Mouse (Mus musculus): ENCODE measurements at regions not wholly inside any gene's neighbourhood (a gene's known extent, or its start where the extent isn't known, plus 50 kb on each side); places are given as distances from the start of the nearest gene placed in this dataset.

DNA sequence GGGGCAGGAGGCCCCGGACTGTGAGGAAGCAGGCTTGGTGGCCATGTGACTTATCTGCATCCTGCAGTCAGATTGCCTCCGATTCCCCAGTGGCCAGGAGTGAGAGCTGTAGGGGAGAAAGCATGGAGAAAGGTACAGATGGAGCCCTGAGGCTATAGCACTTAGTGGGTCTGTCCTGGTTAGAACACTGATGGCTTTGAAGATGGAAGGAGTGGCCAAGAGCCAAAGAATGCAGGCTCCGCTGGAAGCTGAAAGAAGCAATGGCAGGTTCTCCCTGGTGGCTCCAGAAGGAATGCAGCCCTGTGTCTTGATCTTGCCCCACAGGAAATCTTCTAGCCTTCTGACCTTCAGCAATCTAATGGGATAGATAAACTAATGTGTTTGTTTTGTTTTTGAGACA, 926.3 kb downstream of the 4930447A16Rik start:
- Histone ChIP-seq H3K27me3 (no peaks in the 10 kb centered on the region), H3K27ac (no peak overlapping the region), H3K4me2 (no peak overlapping the region), H3K36me3 (no peaks in the 10 kb centered on the region), H3K4me3 (replicated peaks) (no peak overlapping the region), H3K4me1 (no peaks in the 10 kb centered on the region), H3K9me3 (replicated peaks) (no peaks in the 10 kb centered on the region), H3K9ac (no peak overlapping the region)
- WGBS: 73% methylated on average over 3 of the region's 3 CpGs
- no peak for ATAC-seq (replicated peaks; ENCODE audit: low FRiP score)

DNA sequence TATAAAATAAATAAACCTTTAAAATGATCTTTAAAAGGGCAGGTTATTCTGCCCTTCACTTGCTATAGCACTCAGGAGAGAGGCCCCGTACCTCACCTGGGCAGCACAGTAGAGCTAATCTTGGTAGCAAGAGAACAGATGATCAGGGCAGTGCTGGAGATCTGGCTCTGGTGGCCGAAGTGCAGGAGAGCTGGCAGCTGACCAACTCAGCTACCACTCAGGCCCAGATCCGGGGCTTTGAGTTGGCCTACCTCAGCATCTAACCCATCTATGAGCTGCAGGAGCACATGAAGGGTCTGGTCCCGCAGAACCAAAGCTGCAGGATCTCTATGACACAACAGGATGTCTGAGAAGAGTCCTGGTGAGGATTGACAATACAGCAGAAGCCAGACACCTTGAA, 928.0 kb downstream of the 4930447A16Rik start:
- Histone ChIP-seq H3K36me3 (no peaks in the 10 kb centered on the region), H3K4me3 (replicated peaks) (no peak overlapping the region), H3K27me3 (no peaks in the 10 kb centered on the region), H3K9ac (no peak overlapping the region), H3K4me2 (no peak overlapping the region), H3K27ac (no peak overlapping the region), H3K4me1 (no peaks in the 10 kb centered on the region), H3K9me3 (replicated peaks) (no peaks in the 10 kb centered on the region)
- WGBS: 77% methylated on average over 4 of the region's 4 CpGs
- no peak for ATAC-seq (replicated peaks; ENCODE audit: low FRiP score)

DNA sequence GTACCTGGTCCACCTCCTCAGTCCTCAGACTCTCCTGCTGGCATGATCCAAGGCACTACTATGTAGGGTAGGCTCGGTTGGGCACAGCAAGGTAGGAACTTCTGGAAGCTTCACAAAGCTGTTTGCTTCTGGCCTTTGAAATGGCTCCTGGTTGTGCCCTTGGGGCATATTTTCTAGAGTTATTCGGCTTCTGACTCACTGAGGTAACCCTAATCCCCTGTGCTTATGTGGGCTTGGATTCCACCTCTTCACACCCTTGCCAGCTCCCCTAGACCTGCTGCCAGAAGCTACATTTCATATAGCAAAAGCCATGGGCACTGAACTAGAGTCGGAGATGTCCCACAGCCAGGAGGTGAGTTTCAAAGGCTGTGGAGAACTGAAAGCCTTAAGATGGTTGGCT, 933.7 kb downstream of the 4930447A16Rik start:
- Histone ChIP-seq H3K9me3 (replicated peaks) (no peaks in the 10 kb centered on the region), H3K4me2 (no peak overlapping the region), H3K27me3 (no peaks in the 10 kb centered on the region), H3K9ac (no peak overlapping the region), H3K4me1 (no peaks in the 10 kb centered on the region), H3K36me3 (no peaks in the 10 kb centered on the region), H3K27ac (no peak overlapping the region), H3K4me3 (replicated peaks) (no peak overlapping the region)
- 89% methylated on average over 3 of the region's 3 CpGs for WGBS
- ATAC-seq (replicated peaks; ENCODE audit: low FRiP score): no peak

DNA sequence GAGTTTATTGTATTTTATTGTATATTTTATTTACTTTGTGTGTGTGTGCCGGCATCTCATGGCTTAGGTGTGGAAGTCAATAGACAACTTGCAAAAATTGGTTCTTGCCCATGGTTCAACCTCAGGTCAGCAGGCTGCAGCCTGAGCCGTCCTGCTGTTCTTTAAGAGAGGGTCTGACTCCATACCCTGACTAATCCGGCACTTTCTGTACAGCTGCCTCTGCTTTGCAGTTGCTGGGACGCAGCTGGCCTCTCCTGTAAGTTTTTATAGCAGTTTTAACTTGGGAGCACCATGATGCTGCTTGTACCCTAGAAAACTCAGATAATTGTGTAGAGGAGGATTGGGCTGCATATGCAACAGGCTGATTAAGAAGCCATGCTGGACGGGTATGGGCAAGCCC, 938.2 kb downstream of the 4930447A16Rik start:
- H3K4me2 ChIP-seq: no peak overlapping the region
- H3K9me3 ChIP-seq (replicated peaks): no peaks in the 10 kb centered on the region
- ATAC-seq (replicated peaks; ENCODE audit: low FRiP score): no peak
- no peaks in the 10 kb centered on the region for H3K27me3 ChIP-seq
- WGBS: 83% methylated on average over 5 of the region's 5 CpGs
- H3K4me3 ChIP-seq (replicated peaks): no peak overlapping the region
- H3K27ac ChIP-seq: no peak overlapping the region
- H3K4me1 ChIP-seq: no peaks in the 10 kb centered on the region
- no peaks in the 10 kb centered on the region for H3K36me3 ChIP-seq
- H3K9ac ChIP-seq: no peak overlapping the region

DNA sequence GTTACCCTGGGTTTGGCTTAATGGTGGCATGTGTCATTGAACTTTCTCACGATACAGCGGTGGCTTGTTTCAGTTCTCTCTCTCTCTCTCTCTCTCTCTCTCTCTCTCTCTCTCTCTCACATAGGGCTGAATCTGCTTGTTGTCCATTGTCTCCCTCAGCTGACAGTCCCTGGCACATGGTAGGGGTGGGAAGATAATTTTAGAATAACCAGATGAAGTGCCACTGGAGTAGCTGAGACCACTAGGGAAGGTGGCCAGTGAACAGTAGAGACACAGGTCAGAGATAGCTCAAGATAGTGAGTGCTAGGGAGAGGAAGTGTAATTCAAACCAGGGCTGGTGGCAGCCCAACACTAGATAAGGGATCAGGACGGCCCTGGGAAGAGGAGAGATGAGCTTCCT, 938.7 kb downstream of the 4930447A16Rik start:
- no peak overlapping the region for H3K27ac ChIP-seq
- H3K27me3 ChIP-seq: no peaks in the 10 kb centered on the region
- 81% methylated on average over 3 of the region's 3 CpGs for WGBS
- no peaks in the 10 kb centered on the region for H3K4me1 ChIP-seq
- no peaks in the 10 kb centered on the region for H3K36me3 ChIP-seq
- H3K4me2 ChIP-seq: no peak overlapping the region
- no peak overlapping the region for H3K9ac ChIP-seq
- H3K9me3 ChIP-seq (replicated peaks): no peaks in the 10 kb centered on the region
- H3K4me3 ChIP-seq (replicated peaks): no peak overlapping the region
- no peak for ATAC-seq (replicated peaks; ENCODE audit: low FRiP score)

DNA sequence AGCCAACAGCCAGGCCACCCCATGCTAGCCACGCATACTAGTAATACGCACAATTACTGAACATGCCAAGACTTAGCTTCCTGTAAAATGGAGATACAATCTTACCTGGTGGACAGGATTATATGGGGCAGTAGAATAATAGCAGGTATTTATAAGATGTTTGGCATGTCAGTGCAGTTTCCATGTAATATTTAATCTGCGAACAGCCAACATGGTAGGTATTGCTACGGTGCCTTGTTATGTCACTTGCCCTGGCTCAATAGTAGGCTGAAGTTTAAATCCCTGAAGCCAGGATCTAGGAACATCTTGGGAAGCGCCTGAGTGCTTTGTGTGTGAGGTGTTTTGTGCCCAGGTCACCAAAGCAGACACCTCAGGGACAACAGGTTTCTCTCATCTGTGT, 942.3 kb downstream of the 4930447A16Rik start:
- H3K4me3 ChIP-seq (replicated peaks): no peak overlapping the region
- no peaks in the 10 kb centered on the region for H3K36me3 ChIP-seq
- no peak overlapping the region for H3K4me2 ChIP-seq
- H3K27ac ChIP-seq: no peak overlapping the region
- 91% methylated on average over 5 of the region's 5 CpGs for WGBS
- no peaks in the 10 kb centered on the region for H3K4me1 ChIP-seq
- H3K9ac ChIP-seq: no peak overlapping the region
- H3K27me3 ChIP-seq: no peaks in the 10 kb centered on the region
- H3K9me3 ChIP-seq (replicated peaks): no peaks in the 10 kb centered on the region
- ATAC-seq (replicated peaks; ENCODE audit: low FRiP score): no peak

DNA sequence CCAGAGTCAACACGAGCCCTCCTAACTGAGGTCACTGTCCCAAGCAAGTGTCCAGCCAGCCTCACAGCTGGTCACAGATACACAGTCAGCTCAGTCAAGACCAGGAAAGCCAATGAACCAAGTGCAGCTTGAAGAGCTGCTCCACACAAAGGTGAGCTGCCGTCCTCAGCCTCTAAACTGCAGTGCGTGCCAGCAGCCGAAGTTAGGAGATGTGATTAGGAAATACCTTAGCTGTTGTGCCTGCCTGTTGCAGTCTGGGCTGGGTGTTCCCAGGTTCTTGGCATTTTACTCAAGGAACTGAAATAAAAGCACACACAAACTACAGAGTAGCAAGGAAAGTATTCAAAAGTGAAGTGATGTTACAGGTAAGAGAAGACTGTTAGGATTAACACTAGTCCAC, 942.9 kb downstream of the 4930447A16Rik start:
- ATAC-seq (replicated peaks; ENCODE audit: low FRiP score): no peak
- Histone ChIP-seq H3K36me3 (no peaks in the 10 kb centered on the region), H3K27ac (no peak overlapping the region), H3K4me3 (replicated peaks) (no peak overlapping the region), H3K4me2 (no peak overlapping the region), H3K4me1 (peaks cover under 1% of the 10 kb centered on the region; the same call in 1 of the 2 replicates), H3K9me3 (replicated peaks) (no peaks in the 10 kb centered on the region), H3K9ac (no peak overlapping the region), H3K27me3 (no peaks in the 10 kb centered on the region)
- 83% methylated on average over 4 of the region's 4 CpGs for WGBS

DNA sequence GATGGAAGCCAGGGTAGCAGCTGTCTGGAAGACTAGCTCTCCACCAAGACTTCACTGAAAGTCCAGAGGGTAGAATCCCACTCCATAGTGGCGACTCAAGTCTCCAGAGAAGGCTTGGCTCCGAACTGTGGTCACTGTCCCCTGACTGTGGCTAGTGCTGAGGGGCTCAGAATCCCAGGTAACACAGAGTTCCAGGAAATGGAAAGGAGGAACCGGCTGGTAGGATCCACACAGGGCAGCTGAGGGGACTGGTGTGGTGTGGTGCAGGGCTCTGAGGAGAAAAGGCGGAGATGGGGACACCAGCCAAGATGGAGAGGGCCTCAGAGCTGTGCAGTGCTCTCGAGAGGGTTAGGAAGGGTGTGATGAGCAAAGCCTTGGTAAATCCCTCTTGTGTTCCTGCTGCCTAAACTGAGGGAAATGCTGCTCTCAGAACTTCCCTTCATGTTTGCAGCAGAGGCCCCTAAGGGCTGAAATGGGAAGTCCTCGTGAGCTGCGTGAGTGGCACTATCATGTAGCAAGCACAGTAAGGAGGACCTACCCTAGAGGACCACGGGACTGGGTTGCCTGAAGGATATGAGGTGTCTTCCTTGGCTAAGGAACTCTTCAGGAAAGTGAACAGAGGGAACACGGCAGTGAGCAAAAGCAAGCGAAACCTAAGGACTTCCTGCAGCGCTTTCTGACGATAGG, 946.2 kb downstream of the 4930447A16Rik start:
- no peaks in the 10 kb centered on the region for H3K9me3 ChIP-seq (replicated peaks)
- no peak overlapping the region for H3K9ac ChIP-seq
- peaks cover 18% of the 10 kb centered on the region for H3K4me1 ChIP-seq
- H3K27me3 ChIP-seq: no peaks in the 10 kb centered on the region
- no peaks in the 10 kb centered on the region for H3K36me3 ChIP-seq
- no peak overlapping the region for H3K4me3 ChIP-seq (replicated peaks)
- WGBS: 85% methylated on average over 12 of the region's 12 CpGs
- H3K4me2 ChIP-seq: no peak overlapping the region
- no peak for ATAC-seq (replicated peaks; ENCODE audit: low FRiP score)
- no peak overlapping the region for H3K27ac ChIP-seq

DNA sequence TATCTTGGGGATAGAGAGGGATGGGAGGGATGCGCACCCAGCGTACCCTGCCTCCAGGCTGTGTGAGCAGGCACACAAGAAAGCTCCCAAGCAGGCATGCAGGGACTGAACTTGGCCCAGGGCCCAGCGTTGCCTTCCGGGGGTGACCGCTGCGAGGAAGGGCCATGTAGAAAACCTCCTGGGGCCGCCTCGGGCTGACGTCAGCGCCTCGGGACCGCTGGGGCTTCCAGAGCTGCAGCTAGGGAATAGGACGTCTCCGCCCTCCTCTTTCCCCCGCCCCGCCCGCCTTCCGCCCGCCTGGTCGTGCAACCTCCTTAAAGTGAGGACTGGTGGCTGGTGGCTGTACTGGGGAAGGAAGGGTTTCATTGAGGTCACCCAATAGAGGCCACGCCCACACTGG, 948.4 kb downstream of the 4930447A16Rik start:
- H3K9ac ChIP-seq: peak overlapping the region; percentile 31; the same call in 1 of the 2 replicates
- H3K36me3 ChIP-seq: no peaks in the 10 kb centered on the region
- H3K4me2 ChIP-seq: peak overlapping the region; percentile 60
- no peaks in the 10 kb centered on the region for H3K27me3 ChIP-seq
- H3K4me1 ChIP-seq: peaks cover 18% of the 10 kb centered on the region
- no peaks in the 10 kb centered on the region for H3K9me3 ChIP-seq (replicated peaks)
- 3% methylated on average over 21 of the region's 21 CpGs for WGBS
- H3K4me3 ChIP-seq (replicated peaks): peak overlapping the region; percentile 29
- peak; percentile 92 for ATAC-seq (replicated peaks; ENCODE audit: low FRiP score)
- H3K27ac ChIP-seq: peak overlapping the region; percentile 52

DNA sequence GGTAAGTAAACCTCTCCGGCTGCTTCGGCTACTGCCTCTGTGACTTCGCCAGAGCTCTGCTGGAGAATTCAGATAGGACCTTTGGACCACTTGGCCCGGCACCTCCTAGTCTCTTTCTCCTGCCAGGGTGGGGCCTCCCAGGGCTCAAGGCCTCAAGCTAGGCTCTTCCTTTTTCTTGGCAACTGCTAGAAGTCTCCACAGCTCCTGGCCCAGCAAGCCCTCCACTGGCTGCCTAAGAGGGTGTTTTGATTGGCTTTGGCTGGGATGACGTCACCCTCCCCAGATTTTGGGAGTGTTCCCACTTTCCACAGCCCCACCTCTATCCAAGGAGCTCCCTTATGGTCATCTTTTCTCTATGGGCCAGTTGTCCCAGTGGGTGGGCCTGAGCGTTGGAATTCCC, 949.4 kb downstream of the 4930447A16Rik start:
- ATAC-seq (replicated peaks; ENCODE audit: low FRiP score): no peak
- H3K4me1 ChIP-seq: peaks cover 18% of the 10 kb centered on the region
- 74% methylated on average over 6 of the region's 6 CpGs for WGBS
- H3K9me3 ChIP-seq (replicated peaks): no peaks in the 10 kb centered on the region
- H3K4me3 ChIP-seq (replicated peaks): no peak overlapping the region
- H3K27me3 ChIP-seq: no peaks in the 10 kb centered on the region
- no peak overlapping the region for H3K9ac ChIP-seq
- H3K36me3 ChIP-seq: no peaks in the 10 kb centered on the region
- peak overlapping the region; percentile 39; the same call in 1 of the 2 replicates for H3K27ac ChIP-seq
- H3K4me2 ChIP-seq: no peak overlapping the region

DNA sequence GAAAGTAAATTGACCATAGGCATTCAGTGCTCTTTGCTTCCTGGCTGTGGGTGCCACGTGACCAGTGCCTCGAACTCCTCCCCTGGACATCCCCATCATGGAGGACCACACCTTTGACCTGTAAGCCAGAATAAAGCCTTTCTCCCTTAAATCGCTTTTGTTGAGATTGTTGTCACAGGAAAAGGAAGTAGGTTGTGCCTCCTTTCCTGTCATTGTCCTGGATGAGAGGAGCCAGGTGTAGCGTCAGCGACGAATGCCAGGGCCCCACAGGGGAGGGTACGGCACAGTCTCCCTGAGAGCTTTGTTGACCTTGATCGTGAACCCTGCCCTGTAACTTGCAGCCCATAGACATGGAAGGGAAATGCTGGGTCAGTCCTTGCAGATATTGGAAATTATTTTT, 952.8 kb downstream of the 4930447A16Rik start:
- ATAC-seq (replicated peaks; ENCODE audit: low FRiP score): no peak
- H3K4me3 ChIP-seq (replicated peaks): no peak overlapping the region
- no peak overlapping the region for H3K9ac ChIP-seq
- H3K4me1 ChIP-seq: peaks cover 18% of the 10 kb centered on the region
- H3K36me3 ChIP-seq: no peaks in the 10 kb centered on the region
- 67% methylated on average over 8 of the region's 8 CpGs for WGBS
- no peaks in the 10 kb centered on the region for H3K9me3 ChIP-seq (replicated peaks)
- no peaks in the 10 kb centered on the region for H3K27me3 ChIP-seq
- H3K4me2 ChIP-seq: no peak overlapping the region
- H3K27ac ChIP-seq: no peak overlapping the region

DNA sequence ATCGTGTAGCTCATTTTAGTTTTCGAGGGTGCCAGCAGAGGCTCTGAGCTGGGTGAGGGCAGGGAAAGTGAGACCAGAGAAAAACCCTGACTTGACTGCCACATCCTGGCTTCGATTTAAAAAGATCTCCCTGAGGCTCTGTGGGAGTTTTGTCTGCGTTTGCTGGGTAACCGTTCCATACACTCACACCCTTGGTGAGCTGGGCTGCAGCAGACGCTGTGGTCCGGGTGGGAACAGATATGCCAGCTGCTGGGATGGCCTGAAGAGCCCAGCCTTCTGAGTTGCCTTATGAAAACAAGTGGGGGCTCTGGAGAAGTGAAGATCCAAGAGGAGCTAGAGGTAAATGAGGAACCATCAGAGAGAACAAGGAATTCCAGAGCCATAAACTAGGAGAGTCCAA, 962.3 kb downstream of the 4930447A16Rik start:
- no peak for ATAC-seq (replicated peaks; ENCODE audit: low FRiP score)
- no peak overlapping the region for H3K4me2 ChIP-seq
- H3K27me3 ChIP-seq: no peaks in the 10 kb centered on the region
- H3K9ac ChIP-seq: no peak overlapping the region
- H3K4me3 ChIP-seq (replicated peaks): no peak overlapping the region
- H3K27ac ChIP-seq: no peak overlapping the region
- H3K9me3 ChIP-seq (replicated peaks): no peaks in the 10 kb centered on the region
- H3K4me1 ChIP-seq: peaks cover 36% of the 10 kb centered on the region
- H3K36me3 ChIP-seq: no peaks in the 10 kb centered on the region
- WGBS: 58% methylated on average over 7 of the region's 7 CpGs

DNA sequence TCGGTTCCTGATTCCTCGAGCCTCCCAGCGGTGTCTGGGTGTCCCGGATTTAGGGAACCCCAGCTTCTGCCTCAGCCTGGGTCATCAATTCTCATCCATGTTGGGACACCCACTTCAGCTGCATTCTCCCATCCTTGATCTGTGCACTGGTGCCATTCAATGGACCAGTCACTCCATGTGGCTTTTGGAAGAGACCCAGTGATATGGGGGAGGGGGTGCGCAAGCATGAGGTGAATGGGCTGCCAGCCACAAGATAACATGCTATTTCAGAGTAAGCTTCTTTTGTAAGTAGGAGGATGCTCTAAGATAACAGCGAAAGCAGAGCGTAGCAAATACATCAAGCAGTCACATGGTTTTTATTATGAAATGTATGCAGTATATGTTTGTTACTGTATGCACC, 963.1 kb downstream of the 4930447A16Rik start:
- H3K4me1 ChIP-seq: peaks cover 37% of the 10 kb centered on the region
- 86% methylated on average over 7 of the region's 7 CpGs for WGBS
- H3K4me2 ChIP-seq: no peak overlapping the region
- no peaks in the 10 kb centered on the region for H3K9me3 ChIP-seq (replicated peaks)
- no peak overlapping the region for H3K4me3 ChIP-seq (replicated peaks)
- no peaks in the 10 kb centered on the region for H3K27me3 ChIP-seq
- no peak overlapping the region for H3K27ac ChIP-seq
- ATAC-seq (replicated peaks; ENCODE audit: low FRiP score): no peak
- no peaks in the 10 kb centered on the region for H3K36me3 ChIP-seq
- H3K9ac ChIP-seq: no peak overlapping the region

Data from kidney, embryonic 15.5 days (tissue).